In genomic region chr11:18883987-18884386, GRCm38 (mm10) we compare ENCODE assay signal across 14 mouse cellular contexts.
DNase-seq lines count a peak whose midpoint lies in the region; ATAC-seq and TF ChIP-seq lines count a peak whose summit lies in the region.
"Had no signal": no experiment of that assay in that cellular context is flagged by ENCODE, and none has a peak within 500 bp of the region (broad histone marks: within the 10 kb centered on the region; RNA-seq: fewer than 3 reads in every experiment).

No protein-coding gene starts in this region.

- no peak for DNase-seq in kidney, adult 2 months
- DNase-seq in embryonic facial prominence, embryonic 11.5 days (ENCODE audit: low spot score), result no peak
- no peak for DNase-seq in thymus, adult 18-20 months
- DNase-seq in layer of hippocampus, adult 2 months (ENCODE audit: low spot score in 2 of 2), result no peak
- DNase-seq: cerebellum, adult 18-20 months; gastrocnemius, postnatal 25 days; liver, postnatal 0 days had no signal

- no peak for TF ChIP-seq POLR2A in kidney, adult 2 months (IDR thresholded peaks at IDR 0.05; ENCODE audit: low read depth, low read length)

- WGBS in kidney, embryonic 14.5 days, result 67% methylated on average over 3 of the region's 3 CpGs
- whole genome bisulfite sequencing in kidney, adult 2 months, result 66% methylated on average over 3 of the region's 3 CpGs
- WGBS in embryonic facial prominence, embryonic 11.5 days, result 76% methylated on average over 3 of the region's 3 CpGs
- 37% methylated on average over 3 of the region's 3 CpGs for WGBS in hindbrain, embryonic 16.5 days
- 26% methylated on average over 3 of the region's 3 CpGs for WGBS in neural tube, embryonic 12.5 days
- 76% methylated on average over 3 of the region's 3 CpGs for WGBS in heart, embryonic 11.5 days (ENCODE audit: insufficient replicate concordance)

- no peak for ATAC-seq in kidney, embryonic 14.5 days (ENCODE audit: low FRiP score, low TSS enrichment)
- no peak for ATAC-seq in embryonic facial prominence, embryonic 11.5 days (replicated peaks; ENCODE audit: insufficient number of reproducible peaks, low FRiP score, low TSS enrichment, low read depth)
- ATAC-seq in hindbrain, embryonic 16.5 days, result no peak
- ATAC-seq in neural tube, embryonic 12.5 days (ENCODE audit: low FRiP score, low read depth), result peak; percentile 33
- ATAC-seq in heart, embryonic 11.5 days (replicated peaks; ENCODE audit: insufficient number of reproducible peaks, low FRiP score, low TSS enrichment), result no peak
- ATAC-seq: liver, postnatal 0 days had no signal

- no peaks in the 10 kb centered on the region for H3K9me3 ChIP-seq in kidney, embryonic 14.5 days (ENCODE audit: control insufficient read depth, low read length)
- no peaks in the 10 kb centered on the region for H3K9me3 ChIP-seq in embryonic facial prominence, embryonic 11.5 days (replicated peaks; ENCODE audit: control insufficient read depth, low read length)
- no peaks in the 10 kb centered on the region for H3K9me3 ChIP-seq in hindbrain, embryonic 16.5 days (ENCODE audit: control insufficient read depth, low read length)
- H3K9me3 ChIP-seq in neural tube, embryonic 12.5 days, result no peaks in the 10 kb centered on the region
- H3K9me3 ChIP-seq in heart, embryonic 11.5 days (replicated peaks; ENCODE audit: control insufficient read depth, low read length), result no peaks in the 10 kb centered on the region
- H3K9me3 ChIP-seq: limb, embryonic 12.5 days; megakaryocyte, embryonic 14.5 days had no signal

- no peak overlapping the region for H3K4me3 ChIP-seq in kidney, embryonic 14.5 days (ENCODE audit: low read length)
- no peak overlapping the region for H3K4me3 ChIP-seq in kidney, adult 2 months (ENCODE audit: insufficient read depth, low read depth, low read length)
- no peak overlapping the region for H3K4me3 ChIP-seq in embryonic facial prominence, embryonic 11.5 days (ENCODE audit: low read depth, low read length)
- H3K4me3 ChIP-seq in hindbrain, embryonic 16.5 days (ENCODE audit: low read length), result no peak overlapping the region
- no peak overlapping the region for H3K4me3 ChIP-seq in neural tube, embryonic 12.5 days
- H3K4me3 ChIP-seq in heart, embryonic 11.5 days (ENCODE audit: low read depth, low read length), result no peak overlapping the region
- no peak overlapping the region for H3K4me3 ChIP-seq in layer of hippocampus, adult 2 months
- H3K4me3 ChIP-seq: limb, embryonic 12.5 days; megakaryocyte, embryonic 14.5 days had no signal

- peaks cover 32% of the 10 kb centered on the region for H3K4me1 ChIP-seq in kidney, embryonic 14.5 days (ENCODE audit: control insufficient read depth, insufficient read depth, low read length)
- no peaks in the 10 kb centered on the region for H3K4me1 ChIP-seq in kidney, adult 2 months (ENCODE audit: control insufficient read depth, insufficient read depth, low read length)
- no peaks in the 10 kb centered on the region for H3K4me1 ChIP-seq in embryonic facial prominence, embryonic 11.5 days (ENCODE audit: control insufficient read depth, insufficient read depth, low read length)
- H3K4me1 ChIP-seq in hindbrain, embryonic 16.5 days (ENCODE audit: control insufficient read depth, insufficient read depth, low read depth, low read length), result peaks cover 23% of the 10 kb centered on the region
- peaks cover 74% of the 10 kb centered on the region for H3K4me1 ChIP-seq in neural tube, embryonic 12.5 days
- peaks cover 8% of the 10 kb centered on the region for H3K4me1 ChIP-seq in heart, embryonic 11.5 days (ENCODE audit: control insufficient read depth, insufficient read depth, low read length)

- no peak for TF ChIP-seq CTCF in kidney, adult 2 months (conservative IDR thresholded peaks at IDR 0.05; ENCODE audit: insufficient read depth, insufficient read length, low read depth, low read length)
- no peak for TF ChIP-seq CTCF in layer of hippocampus, adult 2 months (conservative IDR thresholded peaks at IDR 0.05)

- H3K27ac ChIP-seq in kidney, embryonic 14.5 days (ENCODE audit: low read depth, low read length), result 0 out of 2 replicates have a peak overlapping the region, but pooled peaks have one; percentile 30
- no peak overlapping the region for H3K27ac ChIP-seq in kidney, adult 2 months (ENCODE audit: insufficient read depth, low read depth, low read length)
- H3K27ac ChIP-seq in embryonic facial prominence, embryonic 11.5 days (replicated peaks; ENCODE audit: low read depth, low read length), result 0 out of 2 replicates have a peak overlapping the region, but pooled peaks have one; percentile 28
- peak overlapping the region; percentile 72 for H3K27ac ChIP-seq in hindbrain, embryonic 16.5 days (ENCODE audit: low read depth, low read length)
- H3K27ac ChIP-seq in neural tube, embryonic 12.5 days, result peak overlapping the region; percentile 81
- no peak overlapping the region for H3K27ac ChIP-seq in heart, embryonic 11.5 days (ENCODE audit: low read depth, low read length)
- no peak overlapping the region for H3K27ac ChIP-seq in layer of hippocampus, adult 2 months
- H3K27ac ChIP-seq: kidney, postnatal 0 days; limb, embryonic 12.5 days had no signal

- H3K9ac ChIP-seq in kidney, embryonic 14.5 days (ENCODE audit: low read depth, low read length), result no peak overlapping the region
- no peak overlapping the region for H3K9ac ChIP-seq in embryonic facial prominence, embryonic 11.5 days (replicated peaks; ENCODE audit: low read length)
- H3K9ac ChIP-seq in hindbrain, embryonic 16.5 days (ENCODE audit: low read depth, low read length), result no peak overlapping the region
- no peak overlapping the region for H3K9ac ChIP-seq in neural tube, embryonic 12.5 days
- H3K9ac ChIP-seq in heart, embryonic 11.5 days (ENCODE audit: low read depth, low read length), result no peak overlapping the region
- H3K9ac ChIP-seq: limb, embryonic 12.5 days; liver, postnatal 0 days had no signal

- H3K27me3 ChIP-seq in kidney, embryonic 14.5 days (ENCODE audit: control insufficient read depth, insufficient read depth, low read length), result no peaks in the 10 kb centered on the region
- H3K27me3 ChIP-seq in kidney, adult 2 months (replicated peaks; ENCODE audit: control insufficient read depth, insufficient read depth, low read length), result no peaks in the 10 kb centered on the region
- H3K27me3 ChIP-seq in embryonic facial prominence, embryonic 11.5 days (ENCODE audit: control insufficient read depth, insufficient read depth, low read length), result no peaks in the 10 kb centered on the region
- H3K27me3 ChIP-seq in hindbrain, embryonic 16.5 days (replicated peaks; ENCODE audit: control insufficient read depth, insufficient read depth, low read length), result no peaks in the 10 kb centered on the region
- no peaks in the 10 kb centered on the region for H3K27me3 ChIP-seq in neural tube, embryonic 12.5 days (replicated peaks)
- no peaks in the 10 kb centered on the region for H3K27me3 ChIP-seq in heart, embryonic 11.5 days (ENCODE audit: control insufficient read depth, insufficient read depth, low read length)
- H3K27me3 ChIP-seq: megakaryocyte, embryonic 14.5 days had no signal

- H3K4me2 ChIP-seq in kidney, embryonic 14.5 days (replicated peaks; ENCODE audit: low read depth, low read length), result no peak overlapping the region
- H3K4me2 ChIP-seq in embryonic facial prominence, embryonic 11.5 days (ENCODE audit: low read depth, low read length), result no peak overlapping the region
- H3K4me2 ChIP-seq in hindbrain, embryonic 16.5 days (ENCODE audit: low read length), result no peak overlapping the region
- peak overlapping the region; percentile 19; the same call in 1 of the 2 replicates for H3K4me2 ChIP-seq in neural tube, embryonic 12.5 days (replicated peaks)
- no peak overlapping the region for H3K4me2 ChIP-seq in heart, embryonic 11.5 days
- H3K4me2 ChIP-seq: limb, embryonic 12.5 days had no signal

- H3K36me3 ChIP-seq in kidney, embryonic 14.5 days (ENCODE audit: control insufficient read depth, insufficient read depth, low read length), result peaks cover 17% of the 10 kb centered on the region
- H3K36me3 ChIP-seq in kidney, adult 2 months (ENCODE audit: control insufficient read depth, insufficient read depth, low read length), result no peaks in the 10 kb centered on the region
- H3K36me3 ChIP-seq in embryonic facial prominence, embryonic 11.5 days (replicated peaks; ENCODE audit: control insufficient read depth, insufficient read depth, low read depth, low read length), result no peaks in the 10 kb centered on the region
- no peaks in the 10 kb centered on the region for H3K36me3 ChIP-seq in hindbrain, embryonic 16.5 days (ENCODE audit: control insufficient read depth, insufficient read depth, low read length)
- no peaks in the 10 kb centered on the region for H3K36me3 ChIP-seq in neural tube, embryonic 12.5 days
- peaks cover 2% of the 10 kb centered on the region; the same call in 1 of the 2 replicates for H3K36me3 ChIP-seq in heart, embryonic 11.5 days (ENCODE audit: control insufficient read depth, insufficient read depth, low read length)
- H3K36me3 ChIP-seq: limb, embryonic 12.5 days had no signal

Comparison
In these comparisons a context has a peak if more than half of its experiments do, and no peak if none do; other contexts are left out.
1. H3K27ac ChIP-seq: peak in kidney, embryonic 14.5 days (single experiment), embryonic facial prominence, embryonic 11.5 days (single experiment), hindbrain, embryonic 16.5 days (single experiment) and neural tube, embryonic 12.5 days (single experiment); none in kidney, adult 2 months (single experiment), heart, embryonic 11.5 days (single experiment) and layer of hippocampus, adult 2 months (single experiment).